Mouse (Mus musculus): Measurements from ENCODE around the gene Fut11. TPM values are rescaled to one million over a fixed set of nuclear protein-coding genes. Genes with fewer than 3 reads are reported as not detected.

Gene Fut11
- polyA plus RNA-seq, 1 experiment from 2014 or later, result 16.7 TPM

DNA sequence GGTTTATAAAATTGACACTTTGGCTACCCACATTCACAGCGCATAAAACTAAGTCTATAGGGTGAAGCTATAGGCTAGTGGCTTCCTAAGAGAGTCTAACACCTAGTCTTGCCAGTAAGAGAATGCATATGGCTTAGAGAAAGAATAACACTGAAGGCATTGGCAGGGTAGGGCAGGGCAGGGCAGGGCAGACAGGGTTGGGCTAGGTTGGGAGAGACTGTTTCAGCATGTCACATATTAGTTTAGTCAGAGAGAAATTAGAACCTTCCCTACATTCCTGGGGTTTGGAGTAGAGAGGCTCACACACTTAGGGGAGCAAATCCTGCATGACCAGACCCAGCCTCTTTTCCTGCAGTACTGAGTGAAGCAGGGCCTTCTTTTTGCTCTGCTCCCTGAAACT lies 27.3 kb upstream of the Fut11 start:
- no peaks in the 10 kb centered on the region for H3K9me3 ChIP-seq (ENCODE audit: control insufficient read depth, low read length)
- no peak overlapping the region for H3K27ac ChIP-seq (ENCODE audit: low read depth, low read length)
- WGBS, result 61% methylated on average over 1 of the region's 1 CpGs
- H3K4me1 ChIP-seq (replicated peaks; ENCODE audit: control insufficient read depth, insufficient read depth, low read length), result no peaks in the 10 kb centered on the region
- ATAC-seq (ENCODE audit: low FRiP score) (no peak), DNase-seq (ENCODE audit: low spot score) (no peak)
- H3K4me3 ChIP-seq (ENCODE audit: low read depth, low read length), result no peak overlapping the region
- no peaks in the 10 kb centered on the region for H3K36me3 ChIP-seq (ENCODE audit: control insufficient read depth, insufficient read depth, low read length)
- H3K9ac ChIP-seq (ENCODE audit: low read depth, low read length), result no peak overlapping the region
- H3K4me2 ChIP-seq (replicated peaks; ENCODE audit: low read depth, low read length), result no peak overlapping the region
- peaks cover 3% of the 10 kb centered on the region; the same call in 1 of the 2 replicates for H3K27me3 ChIP-seq (ENCODE audit: control insufficient read depth, insufficient read depth, low read length)

DNA sequence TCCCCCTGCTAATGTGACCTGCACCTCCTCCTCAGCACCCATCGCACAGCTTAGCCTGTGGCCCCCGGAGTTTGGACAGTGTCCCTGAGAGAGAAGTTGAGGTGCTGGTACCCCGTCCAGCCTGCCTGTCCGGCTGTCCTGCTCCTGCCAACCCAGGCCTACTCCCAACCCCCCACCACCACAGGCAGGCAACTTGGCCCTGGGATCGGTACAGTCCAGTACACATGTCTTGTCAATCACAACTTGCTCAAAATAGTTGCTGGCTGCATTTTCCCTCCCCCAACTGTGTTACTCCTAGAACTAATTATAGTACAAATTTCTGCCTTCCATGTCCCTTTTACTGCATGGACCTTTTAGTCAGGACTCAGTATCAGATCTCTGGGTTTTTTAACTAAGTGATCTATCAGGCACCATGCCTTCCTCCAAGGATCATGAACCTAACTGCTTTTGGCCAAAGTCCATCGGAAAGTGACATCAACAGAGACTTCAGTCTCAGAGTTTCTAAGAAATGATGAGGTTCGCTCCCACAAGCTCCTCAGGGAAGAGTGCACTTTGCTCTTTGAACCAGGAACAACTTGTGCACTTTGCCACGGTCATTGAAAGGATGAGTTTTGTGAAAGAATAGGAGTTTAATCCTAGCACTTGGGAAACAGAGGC lies 26.5 kb upstream of the Fut11 start, which contains the start of gene Synpo2l:
Synpo2l (minus strand) TSS at position 201 of the 657 bp plus-strand sequence.
- no peak within 1 kb of the TSS for H3K4me3 ChIP-seq (ENCODE audit: low read depth, low read length)
- ATAC-seq (ENCODE audit: low FRiP score) (no peak), DNase-seq (ENCODE audit: low spot score) (no peak)
- no peak within 1 kb of the TSS for H3K27ac ChIP-seq (ENCODE audit: low read depth, low read length)
- H3K27me3 ChIP-seq (ENCODE audit: control insufficient read depth, insufficient read depth, low read length), result no peaks in the 10 kb centered on the region
- H3K4me1 ChIP-seq (replicated peaks; ENCODE audit: control insufficient read depth, insufficient read depth, low read length), result no peaks in the 10 kb centered on the region
- no peaks in the 10 kb centered on the region for H3K36me3 ChIP-seq (ENCODE audit: control insufficient read depth, insufficient read depth, low read length)
- no peaks in the 10 kb centered on the region for H3K9me3 ChIP-seq (ENCODE audit: control insufficient read depth, low read length)
- H3K4me2 ChIP-seq (replicated peaks; ENCODE audit: low read depth, low read length), result no peak within 1 kb of the TSS
- no peak within 1 kb of the TSS for H3K9ac ChIP-seq (ENCODE audit: low read depth, low read length)
- WGBS, result 85% methylated on average over 8 of the region's 8 CpGs

DNA sequence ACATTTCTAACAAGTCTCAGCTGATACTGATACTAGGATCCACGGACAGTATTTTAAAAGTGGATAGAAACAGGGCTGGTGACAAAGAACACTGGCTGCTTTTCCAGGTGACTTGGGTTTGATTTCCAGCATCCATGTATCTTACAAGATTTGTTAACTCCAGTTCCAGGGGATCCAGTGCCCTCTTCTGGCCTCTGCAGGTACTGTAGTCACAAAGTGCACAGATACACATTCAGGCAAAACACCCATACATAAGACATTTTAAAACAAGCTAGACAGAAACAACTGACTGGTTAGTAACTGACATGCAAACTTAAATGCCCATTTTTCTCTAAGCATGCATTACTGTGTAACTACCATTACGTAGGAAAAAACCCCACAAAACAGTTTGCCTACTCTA lies 21.8 kb upstream of the Fut11 start:
- WGBS, result 92% methylated on average over 2 of the region's 2 CpGs
- no peak overlapping the region for H3K4me3 ChIP-seq (ENCODE audit: low read depth, low read length)
- no peak for ATAC-seq (ENCODE audit: low FRiP score)

DNA sequence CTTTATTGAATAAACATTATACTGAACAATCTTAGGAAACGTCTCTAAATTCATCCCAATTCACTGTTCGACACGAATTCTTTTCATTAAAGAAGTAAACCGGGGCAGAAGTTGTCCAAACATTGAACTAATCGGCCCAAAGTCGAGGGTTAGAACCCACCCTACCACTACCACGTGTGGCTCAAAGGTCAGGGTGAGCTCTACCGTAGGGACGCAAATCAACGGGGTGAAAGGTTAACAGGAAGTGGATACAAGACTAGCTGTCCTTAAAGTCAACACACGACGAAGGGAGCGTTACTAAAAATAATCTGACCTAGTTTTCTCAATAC lies 21.1 kb upstream of the Fut11 start:
- no peaks in the 10 kb centered on the region for H3K27me3 ChIP-seq (ENCODE audit: control insufficient read depth, insufficient read depth, low read length)
- no peak overlapping the region for H3K9ac ChIP-seq (ENCODE audit: low read depth, low read length)
- peak overlapping the region; percentile 61 for H3K4me2 ChIP-seq (replicated peaks; ENCODE audit: low read depth, low read length)
- H3K4me3 ChIP-seq (ENCODE audit: low read depth, low read length), result peak overlapping the region; percentile 63
- no peaks in the 10 kb centered on the region; the same call in 1 of the 2 replicates for H3K4me1 ChIP-seq (replicated peaks; ENCODE audit: control insufficient read depth, insufficient read depth, low read length)
- WGBS, result 12% methylated on average over 13 of the region's 13 CpGs
- peak; percentile 82 for ATAC-seq (ENCODE audit: low FRiP score)
- 0 out of 2 replicates have a peak overlapping the region, but pooled peaks have one; percentile 58 for H3K27ac ChIP-seq (ENCODE audit: low read depth, low read length)
- DNase-seq (ENCODE audit: low spot score), result no peak
- H3K36me3 ChIP-seq (ENCODE audit: control insufficient read depth, insufficient read depth, low read length), result peaks cover 4% of the 10 kb centered on the region; the same call in 1 of the 2 replicates
- no peaks in the 10 kb centered on the region for H3K9me3 ChIP-seq (ENCODE audit: control insufficient read depth, low read length)

More for the DNA sequence above, 21.8 kb upstream of the Fut11 start:
- no peak overlapping the region for H3K9ac ChIP-seq (ENCODE audit: low read depth, low read length)
- no peak overlapping the region for H3K27ac ChIP-seq (ENCODE audit: low read depth, low read length)
- H3K4me1 ChIP-seq (replicated peaks; ENCODE audit: control insufficient read depth, insufficient read depth, low read length), result no peaks in the 10 kb centered on the region; the same call in 1 of the 2 replicates
- H3K27me3 ChIP-seq (ENCODE audit: control insufficient read depth, insufficient read depth, low read length), result no peaks in the 10 kb centered on the region
- H3K36me3 ChIP-seq (ENCODE audit: control insufficient read depth, insufficient read depth, low read length), result peaks cover 4% of the 10 kb centered on the region; the same call in 1 of the 2 replicates
- H3K4me2 ChIP-seq (replicated peaks; ENCODE audit: low read depth, low read length), result no peak overlapping the region
- peak; percentile 64 for DNase-seq (ENCODE audit: low spot score)
- no peaks in the 10 kb centered on the region for H3K9me3 ChIP-seq (ENCODE audit: control insufficient read depth, low read length)

DNA sequence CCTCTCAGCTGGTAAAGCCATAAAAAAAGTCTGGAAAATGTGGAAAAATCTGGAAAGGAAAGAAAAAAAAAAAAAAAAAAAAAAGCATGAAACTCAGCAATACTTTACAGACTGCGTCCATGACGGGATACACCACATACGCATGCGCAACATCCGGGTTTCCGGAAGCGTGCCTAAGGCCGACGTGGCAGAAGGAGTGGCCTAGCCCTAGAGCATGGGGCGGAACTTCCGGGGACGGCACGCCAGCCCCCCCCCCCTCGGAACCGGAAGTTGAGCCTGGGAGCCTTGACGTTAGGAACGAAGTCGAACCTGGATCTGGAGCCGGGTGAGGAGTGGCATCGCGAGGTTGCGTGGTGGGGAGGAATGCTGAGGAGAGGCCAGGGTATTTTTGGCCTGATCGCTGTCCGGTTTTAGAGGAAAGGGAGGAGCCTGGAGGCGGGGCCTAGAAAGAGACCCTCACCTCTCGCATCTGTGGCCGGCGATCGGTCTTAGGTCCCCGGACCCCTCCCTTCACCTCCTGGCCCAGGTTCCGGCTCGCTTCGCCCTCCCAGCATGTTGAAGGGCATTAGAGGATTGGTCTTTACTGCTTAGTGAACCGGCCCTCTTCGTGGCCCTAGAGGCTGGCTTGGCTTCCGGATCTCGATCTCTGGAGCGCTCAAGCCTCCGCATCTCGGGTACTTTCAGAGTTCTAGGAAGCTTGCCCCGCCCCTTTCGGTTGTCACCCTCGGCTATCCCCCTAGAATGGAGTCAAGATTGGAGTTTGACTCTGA lies 20.5 kb upstream of the Fut11 start, which contains the start of gene Sec24c:
Sec24c (plus strand) TSS at position 245 of the 770 bp plus-strand sequence.
- peaks cover 4% of the 10 kb centered on the region; the same call in 1 of the 2 replicates for H3K36me3 ChIP-seq (ENCODE audit: control insufficient read depth, insufficient read depth, low read length)
- H3K4me3 ChIP-seq (ENCODE audit: low read depth, low read length), result peak within 1 kb of the TSS; percentile 63
- peak within 1 kb of the TSS; percentile 73 for H3K9ac ChIP-seq (ENCODE audit: low read depth, low read length)
- H3K4me2 ChIP-seq (replicated peaks; ENCODE audit: low read depth, low read length), result peak within 1 kb of the TSS; percentile 82
- ATAC-seq (ENCODE audit: low FRiP score) (peak; percentile 98), DNase-seq (ENCODE audit: low spot score) (peak; percentile 100)
- no peaks in the 10 kb centered on the region; the same call in 1 of the 2 replicates for H3K4me1 ChIP-seq (replicated peaks; ENCODE audit: control insufficient read depth, insufficient read depth, low read length)
- peak within 1 kb of the TSS; percentile 58 for H3K27ac ChIP-seq (ENCODE audit: low read depth, low read length)
- H3K27me3 ChIP-seq (ENCODE audit: control insufficient read depth, insufficient read depth, low read length), result no peaks in the 10 kb centered on the region
- 2% methylated on average over 43 of the region's 43 CpGs for WGBS
- no peaks in the 10 kb centered on the region for H3K9me3 ChIP-seq (ENCODE audit: control insufficient read depth, low read length)

DNA sequence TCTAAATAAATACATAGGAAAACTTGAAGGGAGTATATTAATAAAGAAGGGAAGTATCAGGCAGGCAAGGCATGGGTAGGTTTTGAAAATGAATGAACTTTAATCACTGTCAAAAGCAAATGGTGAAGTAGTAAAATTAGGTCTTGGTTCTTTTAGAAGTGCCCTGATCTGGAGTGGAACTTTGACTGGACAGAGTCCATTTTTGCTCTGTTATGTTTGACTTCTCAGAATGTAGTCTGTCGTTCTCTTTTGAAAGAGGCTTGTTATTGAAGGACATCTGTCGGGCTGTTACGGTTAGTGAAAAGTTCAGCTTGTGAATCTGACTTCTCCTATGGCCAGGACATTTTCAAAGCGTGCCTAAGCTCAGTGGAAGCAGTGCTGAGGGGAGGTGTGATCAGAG lies 16.9 kb upstream of the Fut11 start:
- no peak overlapping the region for H3K27ac ChIP-seq (ENCODE audit: low read depth, low read length)
- no peaks in the 10 kb centered on the region for H3K9me3 ChIP-seq (ENCODE audit: control insufficient read depth, low read length)
- peaks cover 8% of the 10 kb centered on the region for H3K36me3 ChIP-seq (ENCODE audit: control insufficient read depth, insufficient read depth, low read length)
- no peaks in the 10 kb centered on the region for H3K27me3 ChIP-seq (ENCODE audit: control insufficient read depth, insufficient read depth, low read length)
- DNase-seq (ENCODE audit: low spot score) (no peak), ATAC-seq (ENCODE audit: low FRiP score) (no peak)
- H3K4me3 ChIP-seq (ENCODE audit: low read depth, low read length), result no peak overlapping the region
- WGBS, result 94% methylated on average over 4 of the region's 4 CpGs
- H3K4me2 ChIP-seq (replicated peaks; ENCODE audit: low read depth, low read length), result no peak overlapping the region
- H3K4me1 ChIP-seq (replicated peaks; ENCODE audit: control insufficient read depth, insufficient read depth, low read length), result no peaks in the 10 kb centered on the region; the same call in 1 of the 2 replicates
- no peak overlapping the region for H3K9ac ChIP-seq (ENCODE audit: low read depth, low read length)

DNA sequence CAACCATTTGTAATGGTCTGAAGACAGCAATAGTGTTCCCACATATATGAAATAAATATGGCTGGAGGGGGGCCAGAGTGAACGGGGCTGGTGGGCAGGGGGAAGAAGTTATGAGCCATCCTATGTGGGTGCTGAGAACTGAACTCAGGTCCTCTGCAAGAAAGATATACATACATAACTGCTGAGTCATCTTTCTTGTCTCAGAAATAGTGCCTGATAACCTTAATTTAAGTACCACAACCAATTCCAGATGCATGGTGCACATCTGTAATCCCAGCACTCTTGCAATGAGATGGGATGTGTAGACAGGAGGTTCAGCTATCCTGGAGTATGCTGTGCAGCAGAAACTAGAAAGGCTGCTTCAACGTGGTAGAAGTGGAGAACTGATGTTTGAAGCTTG lies 13.0 kb upstream of the Fut11 start:
- Histone ChIP-seq H3K4me3 (ENCODE audit: low read depth, low read length) (no peak overlapping the region), H3K4me1 (replicated peaks; ENCODE audit: control insufficient read depth, insufficient read depth, low read length) (no peaks in the 10 kb centered on the region), H3K9me3 (ENCODE audit: control insufficient read depth, low read length) (no peaks in the 10 kb centered on the region), H3K4me2 (replicated peaks; ENCODE audit: low read depth, low read length) (no peak overlapping the region), H3K9ac (ENCODE audit: low read depth, low read length) (no peak overlapping the region), H3K27me3 (ENCODE audit: control insufficient read depth, insufficient read depth, low read length) (no peaks in the 10 kb centered on the region), H3K36me3 (ENCODE audit: control insufficient read depth, insufficient read depth, low read length) (peaks cover 15% of the 10 kb centered on the region), H3K27ac (ENCODE audit: low read depth, low read length) (no peak overlapping the region)
- 90% methylated on average over 2 of the region's 2 CpGs for WGBS
- DNase-seq (ENCODE audit: low spot score) (no peak), ATAC-seq (ENCODE audit: low FRiP score) (no peak)

DNA sequence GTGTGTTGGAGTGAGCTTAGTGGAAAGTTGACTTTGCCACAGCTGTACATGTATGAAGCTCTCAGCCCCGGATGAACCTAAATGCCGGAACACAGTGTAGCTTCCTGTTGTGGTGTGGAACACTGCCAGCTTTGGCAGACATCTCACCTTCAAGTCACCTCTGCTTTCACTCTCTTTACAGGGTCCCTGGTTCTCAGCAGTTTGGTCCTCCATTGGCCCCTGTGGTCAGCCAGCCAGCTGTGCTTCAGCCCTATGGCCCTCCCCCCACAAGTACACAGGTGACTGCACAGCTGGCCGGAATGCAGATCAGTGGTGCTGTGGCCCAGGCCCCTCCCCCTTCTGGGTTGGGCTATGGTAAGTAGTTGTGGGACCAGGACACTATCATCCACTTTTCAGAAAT lies 12.3 kb upstream of the Fut11 start:
- H3K27me3 ChIP-seq (ENCODE audit: control insufficient read depth, insufficient read depth, low read length), result no peaks in the 10 kb centered on the region
- no peak overlapping the region for H3K4me3 ChIP-seq (ENCODE audit: low read depth, low read length)
- no peaks in the 10 kb centered on the region for H3K4me1 ChIP-seq (replicated peaks; ENCODE audit: control insufficient read depth, insufficient read depth, low read length)
- no peaks in the 10 kb centered on the region for H3K9me3 ChIP-seq (ENCODE audit: control insufficient read depth, low read length)
- 86% methylated on average over 3 of the region's 3 CpGs for WGBS
- H3K4me2 ChIP-seq (replicated peaks; ENCODE audit: low read depth, low read length), result no peak overlapping the region
- H3K9ac ChIP-seq (ENCODE audit: low read depth, low read length), result no peak overlapping the region
- peaks cover 18% of the 10 kb centered on the region for H3K36me3 ChIP-seq (ENCODE audit: control insufficient read depth, insufficient read depth, low read length)
- no peak overlapping the region for H3K27ac ChIP-seq (ENCODE audit: low read depth, low read length)
- DNase-seq (ENCODE audit: low spot score), result no peak
- no peak for ATAC-seq (ENCODE audit: low FRiP score)
